In the genomic region with DNA sequence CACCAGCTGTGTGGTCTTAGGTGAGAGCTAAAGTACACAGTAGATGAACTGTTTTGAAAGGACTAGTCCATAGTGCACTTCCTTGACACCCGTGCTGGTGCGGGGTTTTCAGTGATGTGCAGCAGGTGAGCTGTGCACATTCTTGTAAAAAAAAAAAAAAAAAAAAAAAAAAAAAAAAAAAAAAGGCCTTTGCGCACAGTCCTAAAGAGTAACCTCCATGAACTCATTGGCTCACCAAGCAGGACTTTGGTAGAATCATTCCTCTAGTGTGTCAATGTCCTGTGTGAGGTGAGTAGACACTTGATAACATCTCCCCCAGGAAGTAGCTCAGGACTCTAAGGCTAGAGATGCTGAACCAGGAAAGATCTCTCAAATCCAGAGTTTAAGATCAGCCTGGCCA, we compare ENCODE assay signal across 12 mouse cellular contexts.
DNase-seq lines count a peak whose midpoint lies in the region; ATAC-seq and TF ChIP-seq lines count a peak whose summit lies in the region.
"Had no signal": no experiment of that assay in that cellular context is flagged by ENCODE, and none has a peak within 500 bp of the region (broad histone marks: within the 10 kb centered on the region; RNA-seq: fewer than 3 reads in every experiment).

No protein-coding gene starts in this region.

- 83% methylated on average over 3 of the region's 3 CpGs for WGBS in forebrain, embryonic 11.5 days
- WGBS in forebrain, embryonic 16.5 days: 96% methylated on average over 3 of the region's 3 CpGs
- 84% methylated on average over 3 of the region's 3 CpGs for WGBS in kidney, postnatal 0 days
- WGBS in limb, embryonic 12.5 days: 87% methylated on average over 3 of the region's 3 CpGs

- H3K27ac ChIP-seq in forebrain, embryonic 11.5 days (ENCODE audit: low read depth, low read length): no peak overlapping the region
- no peak overlapping the region for H3K27ac ChIP-seq in forebrain, embryonic 16.5 days (ENCODE audit: low read length)
- no peak overlapping the region for H3K27ac ChIP-seq in kidney, postnatal 0 days
- H3K27ac ChIP-seq in brown adipose tissue, adult 24 weeks (replicated peaks; ENCODE audit: low read depth, low read length): peak overlapping the region; percentile 39; the same call in 1 of the 2 replicates
- no peak overlapping the region for H3K27ac ChIP-seq in limb, embryonic 12.5 days
- H3K27ac ChIP-seq: liver, embryonic 14.5 days; macrophage had no signal

- no peak overlapping the region for H3K4me3 ChIP-seq in forebrain, embryonic 11.5 days (ENCODE audit: low read depth, low read length)
- H3K4me3 ChIP-seq in forebrain, embryonic 16.5 days (replicated peaks; ENCODE audit: low read length): no peak overlapping the region
- no peak overlapping the region for H3K4me3 ChIP-seq in kidney, postnatal 0 days (replicated peaks; ENCODE audit: low read depth, low read length)
- no peak overlapping the region for H3K4me3 ChIP-seq in brown adipose tissue, adult 24 weeks (ENCODE audit: insufficient read depth, low read depth, low read length)
- H3K4me3 ChIP-seq in limb, embryonic 12.5 days (replicated peaks): no peak overlapping the region

- 0 out of 2 replicates have a peak, but pooled peaks cover 2% of the 10 kb centered on the region for H3K4me1 ChIP-seq in forebrain, embryonic 11.5 days (replicated peaks; ENCODE audit: control insufficient read depth, insufficient read depth, low read length)
- H3K4me1 ChIP-seq in forebrain, embryonic 16.5 days (replicated peaks; ENCODE audit: control insufficient read depth, insufficient read depth, low read length): peaks cover 6% of the 10 kb centered on the region
- H3K4me1 ChIP-seq in kidney, postnatal 0 days (replicated peaks; ENCODE audit: insufficient read depth, low read length): 0 out of 2 replicates have a peak, but pooled peaks cover 7% of the 10 kb centered on the region
- H3K4me1 ChIP-seq in brown adipose tissue, adult 24 weeks (ENCODE audit: control insufficient read depth, insufficient read depth, insufficient read length, low read length): 0 out of 2 replicates have a peak, but pooled peaks cover 3% of the 10 kb centered on the region
- H3K4me1 ChIP-seq in limb, embryonic 12.5 days (replicated peaks): 0 out of 2 replicates have a peak, but pooled peaks cover 6% of the 10 kb centered on the region

- H3K4me2 ChIP-seq in forebrain, embryonic 11.5 days (ENCODE audit: low read depth, low read length, severe bottlenecking): no peak overlapping the region
- no peak overlapping the region for H3K4me2 ChIP-seq in forebrain, embryonic 16.5 days (ENCODE audit: low read length)
- H3K4me2 ChIP-seq in kidney, postnatal 0 days (ENCODE audit: low read length): no peak overlapping the region
- no peak overlapping the region for H3K4me2 ChIP-seq in limb, embryonic 12.5 days

- no peaks in the 10 kb centered on the region for H3K27me3 ChIP-seq in forebrain, embryonic 11.5 days (ENCODE audit: control insufficient read depth, insufficient read depth, low read length)
- no peaks in the 10 kb centered on the region for H3K27me3 ChIP-seq in forebrain, embryonic 16.5 days (replicated peaks; ENCODE audit: control insufficient read depth, insufficient read depth, low read length)
- H3K27me3 ChIP-seq in kidney, postnatal 0 days (ENCODE audit: insufficient read depth, low read length): no peaks in the 10 kb centered on the region
- H3K27me3 ChIP-seq in limb, embryonic 12.5 days: no peaks in the 10 kb centered on the region

- no peaks in the 10 kb centered on the region for H3K9me3 ChIP-seq in forebrain, embryonic 11.5 days (ENCODE audit: control insufficient read depth, low read length)
- no peaks in the 10 kb centered on the region for H3K9me3 ChIP-seq in forebrain, embryonic 16.5 days (ENCODE audit: control insufficient read depth, low read length)
- H3K9me3 ChIP-seq in kidney, postnatal 0 days (replicated peaks; ENCODE audit: low read length): no peaks in the 10 kb centered on the region
- no peaks in the 10 kb centered on the region for H3K9me3 ChIP-seq in limb, embryonic 12.5 days

- no peak for DNase-seq in forebrain, embryonic 11.5 days (ENCODE audit: low spot score)
- no peak for DNase-seq in kidney, postnatal 0 days (ENCODE audit: low spot score)
- no peak for DNase-seq in kidney, postnatal 4 days
- DNase-seq in frontal cortex, postnatal 14 days (ENCODE audit: low spot score in 2 of 2): no peak
- no peak for DNase-seq in layer of hippocampus, adult 18-20 months (ENCODE audit: low spot score in 2 of 2)
- DNase-seq: heart, adult 11 months; spleen, adult 18-20 months had no signal

- no peak overlapping the region for H3K9ac ChIP-seq in forebrain, embryonic 11.5 days (ENCODE audit: low read length)
- H3K9ac ChIP-seq in forebrain, embryonic 16.5 days (replicated peaks; ENCODE audit: low read depth, low read length): no peak overlapping the region
- H3K9ac ChIP-seq in kidney, postnatal 0 days (ENCODE audit: low read depth, low read length): no peak overlapping the region
- no peak overlapping the region for H3K9ac ChIP-seq in limb, embryonic 12.5 days (replicated peaks)
- H3K9ac ChIP-seq: liver, embryonic 14.5 days had no signal

- peak; percentile 45 for ATAC-seq in forebrain, embryonic 11.5 days (replicated peaks; ENCODE audit: low FRiP score)
- ATAC-seq in forebrain, embryonic 16.5 days: no peak; the same call in 1 of the 2 replicates
- 0 out of 2 replicates have a peak, but pooled peaks have one; percentile 23 for ATAC-seq in kidney, postnatal 0 days (replicated peaks; ENCODE audit: low FRiP score, low read depth)
- 0 out of 2 replicates have a peak, but pooled peaks have one; percentile 75 for ATAC-seq in limb, embryonic 12.5 days (ENCODE audit: insufficient number of reproducible peaks, insufficient read depth, low FRiP score, low TSS enrichment, low read depth)

- TF ChIP-seq CTCF in kidney, postnatal 0 days (IDR thresholded peaks at IDR 0.05; ENCODE audit: low read depth): no peak

- H3K36me3 ChIP-seq in forebrain, embryonic 11.5 days (ENCODE audit: control insufficient read depth, insufficient read depth, low read length): no peaks in the 10 kb centered on the region
- no peaks in the 10 kb centered on the region for H3K36me3 ChIP-seq in forebrain, embryonic 16.5 days (ENCODE audit: control insufficient read depth, insufficient read depth)
- no peaks in the 10 kb centered on the region for H3K36me3 ChIP-seq in kidney, postnatal 0 days (ENCODE audit: insufficient read depth, low read length)
- no peaks in the 10 kb centered on the region for H3K36me3 ChIP-seq in limb, embryonic 12.5 days
